Mouse (Mus musculus): ENCODE data around the gene Gsdma.
"Not testable (repeated sequence)": the region's sequence is repeated elsewhere in the genome, so short reads cannot be mapped to it uniquely, and the experiment has no call there.

Gsdma gene

GRCm38 (mm10) chr11:98664091-98664490 is at the start of gene Gsdma:
TSS of gene Gsdma (plus strand) at chr11:98664351.
- DNase-seq, result no peak

GRCm38 (mm10) chr11:98620791-98621190 is 43.4 kb upstream of the Gsdma start:
- DNase-seq, result no peak

GRCm38 (mm10) chr11:98623981-98624380 is 40.2 kb upstream of the Gsdma start:
- not testable (repeated sequence) for DNase-seq

- DNase-seq, result not testable (repeated sequence)
These were observed 39.8 kb upstream of the Gsdma start for GRCm38 (mm10) chr11:98624381-98624780.

- DNase-seq, result no peak
These were observed 38.3 kb upstream of the Gsdma start, which contains the start of the genes Gm12355 and Gsdma3 for GRCm38 (mm10) chr11:98625611-98626410. TSS of gene Gm12355 (minus strand) at chr11:98625661. TSS of gene Gsdma3 (plus strand) at chr11:98626360.

- no peak for DNase-seq
These were observed 35.4 kb upstream of the Gsdma start for GRCm38 (mm10) chr11:98628706-98629105.

- DNase-seq, result no peak
These were observed 33.5 kb upstream of the Gsdma start for GRCm38 (mm10) chr11:98630646-98631045.

- peak; percentile 6 to 19 for DNase-seq
These were observed 28.7 kb upstream of the Gsdma start for GRCm38 (mm10) chr11:98635312-98635970.

- no peak for DNase-seq
These were observed 26.6 kb upstream of the Gsdma start for GRCm38 (mm10) chr11:98637501-98637900.

- no peak for DNase-seq
These were observed 24.1 kb upstream of the Gsdma start for GRCm38 (mm10) chr11:98640091-98640490.

- no peak for DNase-seq
These were observed 19.4 kb upstream of the Gsdma start for GRCm38 (mm10) chr11:98644757-98645156.

- DNase-seq, result no peak
These were observed 18.2 kb upstream of the Gsdma start for GRCm38 (mm10) chr11:98645946-98646345.

GRCm38 (mm10) chr11:98646459-98646858 is 17.7 kb upstream of the Gsdma start, which contains the start of gene Gsdma2:
TSS of gene Gsdma2 (plus strand) at chr11:98646759.
- no peak for DNase-seq

- peak; percentile 10 to 28 for DNase-seq
These were observed 9.1 kb upstream of the Gsdma start for GRCm38 (mm10) chr11:98655076-98655475.

- no peak for DNase-seq
These were observed 3.6 kb upstream of the Gsdma start for GRCm38 (mm10) chr11:98660517-98660916.

GRCm38 (mm10) chr11:98668984-98669383 is 4.8 kb downstream of the Gsdma start:
- no peak for DNase-seq

GRCm38 (mm10) chr11:98671284-98671815 is 7.2 kb downstream of the Gsdma start:
- no peak for DNase-seq

- DNase-seq, result no peak
These were observed 7.7 kb downstream of the Gsdma start for GRCm38 (mm10) chr11:98671857-98672256.

- no peak for DNase-seq
These were observed 8.3 kb downstream of the Gsdma start for GRCm38 (mm10) chr11:98672482-98672881.

GRCm38 (mm10) chr11:98673136-98673535 is 9.0 kb downstream of the Gsdma start:
- peak; percentile 35 to 36 for DNase-seq

GRCm38 (mm10) chr11:98675829-98676363 is 11.7 kb downstream of the Gsdma start:
- DNase-seq, result no peak

GRCm38 (mm10) chr11:98680023-98680422 is 15.9 kb downstream of the Gsdma start:
- no peak for DNase-seq

GRCm38 (mm10) chr11:98680595-98680994 is 16.4 kb downstream of the Gsdma start:
- DNase-seq, result not testable (repeated sequence)

Data from thymus, adult 18-20 months (tissue).